Mouse (Mus musculus) right cerebral cortex, adult 2 months (tissue): ENCODE results near the gene Srgap2.

ENCODE experiments used
- DNase-seq, 2 experiments: peaks; one replicate each; pipeline ENCODE4 v3.0.0; 2021 to 2022; ENCODE audit warnings: low spot score in 2 of 2

The Srgap2 gene

DNA sequence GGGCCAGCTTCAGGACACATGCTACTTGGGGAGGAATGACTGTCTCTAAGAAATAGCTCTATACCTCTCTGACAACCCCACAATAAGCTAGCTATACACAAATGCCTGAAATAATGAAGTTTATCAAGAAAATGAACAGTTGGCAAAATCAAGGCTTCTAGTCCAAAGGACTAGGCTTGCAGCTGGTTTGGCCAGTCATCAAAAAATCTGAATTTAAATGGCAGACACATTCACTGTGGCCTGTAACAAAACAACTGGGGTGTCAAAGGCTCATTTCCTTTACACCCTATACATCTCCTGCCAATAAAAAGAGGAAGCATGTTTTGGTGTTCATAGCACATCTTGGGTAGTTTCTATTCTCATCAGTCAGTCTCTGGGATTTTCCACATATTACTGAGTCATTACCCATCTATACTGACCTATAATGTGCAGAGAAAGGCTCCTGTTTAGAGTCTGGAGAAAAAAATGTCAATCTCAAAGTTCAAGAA, 53.5 kb downstream of the Srgap2 start:
- DNase-seq: no peak

DNA sequence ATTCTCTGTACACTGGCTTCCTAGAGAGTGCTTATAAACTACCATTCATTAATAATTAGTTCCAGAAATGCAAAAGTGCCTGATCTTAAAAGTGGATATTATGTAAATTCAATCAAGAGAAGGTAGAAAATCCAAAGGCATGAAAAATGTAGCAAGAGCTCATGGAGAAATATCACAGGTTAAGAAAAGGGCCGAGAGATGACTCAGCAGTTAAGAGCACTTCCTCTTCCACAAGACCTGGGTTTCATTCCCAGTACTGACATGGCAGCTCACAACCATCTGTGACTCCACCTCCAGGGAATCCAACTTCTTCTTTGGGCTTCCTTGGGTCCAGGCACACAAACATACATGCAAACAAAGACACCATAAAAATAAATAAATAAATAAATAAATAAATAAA, 56.6 kb downstream of the Srgap2 start:
- no peak for DNase-seq

GRCm38 (mm10) chr1:131465855-131466254, 61.3 kb downstream of the Srgap2 start:
- no peak for DNase-seq

DNA sequence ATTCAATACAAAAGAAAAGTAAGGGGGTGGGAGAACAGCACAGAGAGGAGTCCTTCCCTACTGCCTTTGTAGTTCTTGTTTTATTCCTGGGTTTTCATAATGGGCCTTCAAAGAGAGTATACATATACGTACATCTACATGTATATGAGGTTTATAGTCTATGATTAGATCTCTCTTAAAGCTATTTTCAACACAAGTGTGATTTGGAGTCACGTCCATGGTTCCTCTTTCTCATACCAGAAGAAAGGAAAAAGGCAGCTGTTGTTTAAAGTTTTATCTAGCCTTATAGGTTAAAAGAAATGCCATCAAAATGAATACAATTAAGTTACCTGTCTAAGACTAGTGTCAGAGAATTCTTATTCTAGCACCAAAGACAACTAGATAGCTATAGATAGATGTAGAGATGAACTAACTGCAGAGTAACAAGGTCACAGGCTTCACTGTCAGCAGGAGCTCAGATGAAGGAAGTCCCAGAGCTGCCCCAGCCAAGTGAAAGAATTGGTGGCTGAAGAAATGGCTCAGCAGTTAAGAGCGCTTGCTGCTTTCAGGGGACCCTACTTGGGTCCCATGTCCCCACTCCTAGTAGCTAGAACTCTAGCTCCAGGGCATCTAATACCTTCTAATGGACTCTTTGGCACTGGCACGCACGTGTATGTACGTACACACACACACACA, 63.1 kb downstream of the Srgap2 start:
- no peak for DNase-seq

DNA sequence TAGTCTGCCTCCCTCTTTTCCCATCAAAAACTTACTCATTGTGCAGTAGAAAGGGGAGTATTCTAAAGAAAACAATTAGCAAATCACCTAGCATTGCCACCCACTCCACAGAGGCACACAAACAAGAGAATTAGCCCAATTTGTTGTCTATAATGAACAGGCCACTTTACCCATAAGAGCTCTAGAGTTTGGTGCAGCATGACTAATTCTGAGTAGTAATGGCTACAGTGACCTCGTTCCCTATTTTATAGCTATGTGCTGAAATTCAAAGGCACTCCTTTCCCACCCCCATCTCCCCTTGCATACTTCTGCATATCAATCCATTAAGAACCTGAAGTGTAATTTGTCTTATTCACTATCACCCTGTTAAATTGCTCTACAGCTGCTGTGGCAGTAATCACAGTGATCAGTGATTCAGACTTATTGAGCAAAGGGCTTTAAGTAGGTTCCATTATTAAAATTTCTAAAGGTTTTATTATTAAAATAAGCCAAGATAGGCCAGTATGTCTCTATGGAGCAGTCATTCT, 64.5 kb downstream of the Srgap2 start:
- DNase-seq: no peak

- no peak for DNase-seq
Observed at GRCm38 (mm10) chr1:131460914-131461530, 66.1 kb downstream of the Srgap2 start.

- no peak for DNase-seq
Observed at GRCm38 (mm10) chr1:131455355-131455890, 71.7 kb downstream of the Srgap2 start.

DNA sequence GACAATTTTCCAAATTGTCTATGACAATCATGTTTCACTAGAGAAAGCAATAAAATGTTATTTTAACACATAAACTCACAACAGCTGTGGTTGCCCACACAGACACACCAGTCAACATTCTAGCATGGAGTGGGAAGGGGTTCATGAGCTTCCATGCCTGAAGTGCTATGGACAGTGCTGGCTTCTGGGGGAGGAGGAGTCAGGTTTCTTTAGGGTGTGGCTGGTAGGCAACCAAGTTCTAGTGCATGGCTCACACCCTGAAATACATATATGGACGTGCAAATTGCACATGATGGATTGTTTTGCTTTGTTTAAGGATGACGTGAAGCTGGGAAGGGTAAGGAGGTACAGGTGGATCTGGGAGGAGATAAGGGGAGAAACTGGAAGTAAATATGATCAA, 72.8 kb downstream of the Srgap2 start:
- DNase-seq: no peak

DNA sequence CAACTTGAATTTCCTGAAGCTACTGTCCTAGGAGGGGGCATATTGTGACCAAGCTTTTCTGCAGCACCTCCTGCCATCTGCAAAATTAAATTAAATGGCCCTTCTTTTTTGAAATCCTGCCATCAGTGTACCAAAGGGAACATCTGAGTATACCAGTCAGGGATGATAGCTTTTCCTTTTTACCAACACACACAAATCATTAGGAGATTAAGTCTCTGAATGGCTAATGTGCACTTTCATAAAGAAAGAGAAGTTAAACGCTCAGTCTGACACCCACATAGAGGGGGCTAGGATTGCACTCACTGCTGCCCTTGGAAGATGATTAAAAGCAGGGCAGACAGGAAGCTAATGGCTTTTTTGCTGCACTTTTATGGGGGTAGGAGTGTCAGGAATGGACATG, 73.8 kb downstream of the Srgap2 start:
- no peak for DNase-seq

DNA sequence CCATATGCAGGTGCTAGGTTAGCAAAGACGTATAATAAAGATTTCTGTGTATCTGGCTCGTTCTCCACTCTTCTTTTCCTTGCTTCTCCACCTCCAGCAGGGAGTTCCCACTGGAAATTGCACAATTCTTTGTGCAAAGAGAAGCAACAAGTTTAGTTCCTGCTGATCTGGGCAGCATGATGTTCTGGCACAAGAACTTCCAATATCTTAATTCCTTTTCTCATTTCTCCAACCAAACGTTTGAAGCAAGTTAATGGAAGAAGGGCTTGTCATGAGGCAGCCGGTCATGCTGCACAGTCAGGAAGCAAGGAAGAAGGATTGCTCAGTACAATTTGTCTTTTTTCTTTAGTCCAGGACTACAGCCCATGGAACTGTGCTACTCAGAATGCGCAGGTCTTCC, 78.8 kb downstream of the Srgap2 start:
- DNase-seq: no peak

DNA sequence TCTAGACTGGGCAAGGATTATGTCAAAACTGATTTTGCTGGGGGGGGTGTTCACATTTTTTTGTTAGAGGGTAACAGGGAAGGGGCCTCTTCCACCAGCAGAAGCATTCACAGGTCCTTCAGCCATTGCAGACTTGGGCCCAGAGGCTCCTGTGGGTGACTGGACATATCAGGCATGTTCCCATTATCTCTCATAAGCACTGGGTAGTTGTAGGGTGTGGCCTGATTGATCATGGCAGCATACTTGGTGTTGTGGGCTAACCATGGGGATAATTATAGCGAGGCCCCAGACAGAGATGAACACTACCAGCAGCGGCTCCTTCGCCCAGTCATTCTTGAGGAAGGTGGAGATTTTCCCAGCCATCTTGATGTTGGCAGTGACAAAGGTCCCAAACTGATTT, 79.8 kb downstream of the Srgap2 start:
- DNase-seq: no peak

- no peak for DNase-seq
Observed at GRCm38 (mm10) chr1:131446577-131446976, 80.6 kb downstream of the Srgap2 start.

GRCm38 (mm10) chr1:131438556-131438955, 88.6 kb downstream of the Srgap2 start:
- DNase-seq: no peak

GRCm38 (mm10) chr1:131437975-131438374, 89.2 kb downstream of the Srgap2 start:
- DNase-seq: no peak

GRCm38 (mm10) chr1:131436609-131437008, 90.5 kb downstream of the Srgap2 start:
- no peak for DNase-seq

DNA sequence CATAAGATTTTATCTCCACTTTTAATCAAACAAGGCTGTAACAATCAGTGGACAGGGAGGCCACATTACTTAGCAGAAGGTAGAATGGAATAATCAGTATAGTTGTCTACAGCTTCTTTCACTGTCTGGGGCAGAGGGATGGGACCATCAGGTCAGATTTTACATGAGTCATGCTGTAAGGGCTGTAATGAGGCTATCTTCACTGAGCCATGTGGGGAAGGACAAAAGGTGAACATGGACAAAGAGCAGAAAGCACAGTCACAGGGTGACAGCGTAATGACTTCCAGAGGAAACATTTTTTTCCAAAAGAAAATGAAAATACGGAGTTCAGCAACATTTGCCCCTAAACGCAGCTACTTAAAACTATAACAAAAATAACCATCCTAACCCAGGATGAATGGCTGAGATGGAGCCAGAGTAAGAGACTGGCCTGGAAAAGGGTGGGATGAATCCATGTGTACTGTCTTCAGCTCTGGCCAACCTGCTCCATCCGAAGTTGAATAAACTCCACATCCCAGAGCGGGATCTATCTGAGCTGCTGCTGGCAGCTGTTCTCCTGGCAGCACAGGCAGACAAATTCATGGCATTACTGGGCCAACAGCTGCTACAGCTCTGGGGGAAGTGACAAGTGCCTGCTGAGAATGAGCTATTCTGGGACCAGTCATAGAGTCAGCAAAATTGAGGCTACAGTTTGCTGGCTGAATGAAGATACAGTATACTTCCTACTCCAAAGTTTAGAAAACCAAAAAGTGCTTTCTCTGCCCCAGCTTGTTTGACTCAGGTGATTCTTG, 95.5 kb downstream of the Srgap2 start:
- DNase-seq: peak; percentile 69 to 71

- no peak for DNase-seq
Observed at GRCm38 (mm10) chr1:131427140-131427821, 99.9 kb downstream of the Srgap2 start.

GRCm38 (mm10) chr1:131423061-131423460, 104.1 kb downstream of the Srgap2 start:
- DNase-seq: no peak

DNA sequence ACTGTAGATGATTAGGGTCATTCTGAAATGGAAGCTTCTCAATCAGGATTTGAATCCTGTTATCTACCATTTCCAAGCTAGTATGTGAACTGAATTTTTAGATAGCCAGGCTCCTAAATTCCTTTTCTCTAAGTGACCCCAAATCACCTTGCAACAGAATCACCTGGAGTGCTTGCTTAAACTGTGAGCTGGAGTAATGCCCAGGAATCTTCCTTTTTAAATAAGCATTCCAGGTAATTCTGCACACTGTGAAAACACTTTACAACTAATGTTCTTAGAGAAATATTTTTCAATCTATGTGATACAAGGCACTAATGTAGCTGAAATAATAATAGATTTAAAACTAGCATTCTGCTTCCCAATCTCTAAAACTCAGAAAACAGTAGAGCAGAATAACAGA, 106.0 kb downstream of the Srgap2 start:
- DNase-seq: no peak

DNA sequence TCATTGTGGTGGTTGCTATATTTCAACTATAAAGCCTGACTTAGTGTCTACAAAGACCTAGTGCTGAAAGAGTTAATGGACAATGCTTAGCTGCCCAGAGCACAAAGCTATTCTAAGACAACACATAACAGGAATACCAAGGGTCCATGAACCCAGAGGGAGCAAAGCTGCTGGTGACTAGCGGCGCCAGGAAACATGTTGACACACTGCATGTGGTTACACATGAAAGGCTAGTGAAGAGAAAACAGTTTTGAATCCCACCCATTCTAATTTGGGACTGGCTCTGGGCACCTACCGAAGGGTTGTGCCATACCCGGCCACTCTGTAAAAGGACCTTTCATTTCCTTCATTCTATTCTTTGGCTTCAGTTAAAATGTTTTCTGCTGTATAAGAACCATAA, 106.5 kb downstream of the Srgap2 start:
- no peak for DNase-seq

- DNase-seq: no peak
Observed at GRCm38 (mm10) chr1:131419307-131419706, 107.8 kb downstream of the Srgap2 start.
